Mouse (Mus musculus) mesoderm, embryonic 11.5 days (tissue): ENCODE data around the gene Gm20937.
"Not testable (repeated sequence)": the region's sequence is repeated elsewhere in the genome, so short reads cannot be mapped to it uniquely, and the experiment has no call there.

ENCODE experiments used
- DNase-seq: peaks from one replicate; pipeline ENCODE4 v3.0.0-alpha.2; 2012; ENCODE audit warnings: low read depth, low spot score

Gm20937 gene

GRCm38 (mm10) chrY:68294798-68295197, at the start of gene Gm20937:
Gm20937 (minus strand) TSS chrY:68294898.
- DNase-seq, result not testable (repeated sequence)
